In genomic region chr2:4391091-4391490, GRCm38 (mm10) we compare ENCODE assay signal across 13 mouse cellular contexts.
DNase-seq lines count a peak whose midpoint lies in the region; ATAC-seq and TF ChIP-seq lines count a peak whose summit lies in the region.
"Had no signal": no experiment of that assay in that cellular context is flagged by ENCODE, and none has a peak within 500 bp of the region (broad histone marks: within the 10 kb centered on the region; RNA-seq: fewer than 3 reads in every experiment).

No protein-coding gene starts in this region.

- no peak for TF ChIP-seq CTCF in heart, adult 2 months (IDR thresholded peaks at IDR 0.05)

- 0 out of 2 replicates have a peak overlapping the region, but pooled peaks have one; percentile 11 for H3K9ac ChIP-seq in heart, adult 2 months (ENCODE audit: low read depth, low read length)
- H3K9ac ChIP-seq in kidney, embryonic 16.5 days (replicated peaks; ENCODE audit: low read length), result no peak overlapping the region

- TF ChIP-seq POLR2A in heart, adult 2 months (IDR thresholded peaks at IDR 0.05; ENCODE audit: insufficient read depth, low read depth, low read length), result no peak

- intact Hi-C loops in heart, adult 2 months (cut with DNase I), result loop anchor here (5.0 kb wide), 1 partner anchor 46 kb away; no protein-coding TSS in a partner anchor

- no peak for DNase-seq in heart, adult 2 months
- DNase-seq in heart, adult 8-10 months (ENCODE audit: low spot score), result no peak
- no peak for DNase-seq in kidney, adult 9 months
- peak; percentile 35 to 37 for DNase-seq in lung, postnatal 4 days
- DNase-seq in forebrain, embryonic 10.5 days (ENCODE audit: extremely low spot score, low spot score), result no peak
- no peak for DNase-seq in adipocyte (ENCODE audit: low spot score)
- DNase-seq: cerebellum, adult 9-10 months had no signal

- H3K36me3 ChIP-seq in heart, adult 2 months (ENCODE audit: control insufficient read depth, insufficient read depth, low read length), result no peaks in the 10 kb centered on the region; the same call in 1 of the 2 replicates
- H3K36me3 ChIP-seq in kidney, embryonic 16.5 days (ENCODE audit: insufficient read depth, low read length), result no peaks in the 10 kb centered on the region
- H3K36me3 ChIP-seq in forebrain, embryonic 10.5 days (replicated peaks), result no peaks in the 10 kb centered on the region
- H3K36me3 ChIP-seq: G1E had no signal

- H3K9me3 ChIP-seq in kidney, embryonic 16.5 days (ENCODE audit: low read length), result peaks cover 3% of the 10 kb centered on the region; the same call in 1 of the 2 replicates
- peaks cover 3% of the 10 kb centered on the region; the same call in 1 of the 2 replicates for H3K9me3 ChIP-seq in forebrain, embryonic 10.5 days
- H3K9me3 ChIP-seq: G1E had no signal

- H3K27ac ChIP-seq in heart, adult 2 months, result peak overlapping the region; percentile 64
- H3K27ac ChIP-seq in kidney, embryonic 16.5 days (ENCODE audit: low read length), result peak overlapping the region; percentile 3; the same call in 1 of the 2 replicates
- 0 out of 2 replicates have a peak overlapping the region, but pooled peaks have one; percentile 10 for H3K27ac ChIP-seq in brown adipose tissue, adult 24 weeks (replicated peaks; ENCODE audit: low read depth, low read length)
- no peak overlapping the region for H3K27ac ChIP-seq in forebrain, embryonic 10.5 days

- no peak overlapping the region for H3K4me2 ChIP-seq in kidney, embryonic 16.5 days (replicated peaks; ENCODE audit: low read depth, low read length)

- no peaks in the 10 kb centered on the region for H3K27me3 ChIP-seq in heart, adult 2 months (ENCODE audit: control insufficient read depth, insufficient read depth, low read length)
- H3K27me3 ChIP-seq in kidney, embryonic 16.5 days (ENCODE audit: insufficient read depth, low read length), result no peaks in the 10 kb centered on the region
- H3K27me3 ChIP-seq in forebrain, embryonic 10.5 days (ENCODE audit: poor library complexity, severe bottlenecking), result no peaks in the 10 kb centered on the region

- 68% methylated on average over 4 of the region's 4 CpGs for WGBS in heart, adult 2 months
- WGBS in kidney, embryonic 16.5 days, result 80% methylated on average over 4 of the region's 4 CpGs
- 91% methylated on average over 4 of the region's 4 CpGs for WGBS in forebrain, embryonic 10.5 days

- peaks cover 7% of the 10 kb centered on the region for H3K4me1 ChIP-seq in heart, adult 2 months (ENCODE audit: control insufficient read depth, insufficient read depth, low read length)
- peaks cover 3% of the 10 kb centered on the region; the same call in 1 of the 2 replicates for H3K4me1 ChIP-seq in kidney, embryonic 16.5 days (ENCODE audit: insufficient read depth, low read length)
- H3K4me1 ChIP-seq in brown adipose tissue, adult 24 weeks (ENCODE audit: control insufficient read depth, insufficient read depth, insufficient read length, low read length), result no peaks in the 10 kb centered on the region; the same call in 1 of the 2 replicates
- H3K4me1 ChIP-seq in forebrain, embryonic 10.5 days, result peaks cover 26% of the 10 kb centered on the region

- H3K4me3 ChIP-seq in heart, adult 2 months, result no peak overlapping the region
- H3K4me3 ChIP-seq in kidney, embryonic 16.5 days (ENCODE audit: low read length), result no peak overlapping the region
- H3K4me3 ChIP-seq in brown adipose tissue, adult 24 weeks (ENCODE audit: insufficient read depth, low read depth, low read length), result no peak overlapping the region
- no peak overlapping the region for H3K4me3 ChIP-seq in forebrain, embryonic 10.5 days

- TF ChIP-seq EP300 in heart, adult 2 months (IDR thresholded peaks at IDR 0.05; ENCODE audit: insufficient read depth, low read depth, low read length), result no peak

- ATAC-seq in kidney, embryonic 16.5 days (ENCODE audit: low FRiP score, low TSS enrichment), result no peak
- ATAC-seq: activated CD4-positive, CD25-positive, alpha-beta regulatory T cell, adult 4 months; forebrain, embryonic 16.5 days; inflammation-experienced regulatory T-cells, adult 6 months had no signal

- 0 out of 2 replicates have a peak, but pooled peaks cover 1% of the 10 kb centered on the region for H3K79me2 ChIP-seq in heart, adult 2 months (replicated peaks; ENCODE audit: control insufficient read depth, insufficient read depth, low read length)

Comparison
In these comparisons a context has a peak if more than half of its experiments do, and no peak if none do; other contexts are left out.
1. DNase-seq: peak in lung, postnatal 4 days (2 of 2); none in heart, adult 2 months (0 of 2), heart, adult 8-10 months (single experiment), kidney, adult 9 months (single experiment), forebrain, embryonic 10.5 days (single experiment) and adipocyte (single experiment).